Mouse (Mus musculus) embryonic facial prominence, embryonic 11.5 days (tissue): ENCODE results near the gene Olfr692. TPM values are rescaled to one million over a fixed set of nuclear protein-coding genes. Genes with fewer than 3 reads are reported as not detected.
"Not testable (repeated sequence)": the region's sequence is repeated elsewhere in the genome, so short reads cannot be mapped to it uniquely, and the experiment has no call there.

Source experiments
- ATAC-seq: fragments of 200-750 bp; cut with Nextera tagmentation; replicated peaks from 2 replicates; pipeline ENCODE4 v1.8.0; 2017; ENCODE audit warnings: low read depth; ENCODE audit not compliant: insufficient number of reproducible peaks, low FRiP score, low TSS enrichment
- DNase-seq: peaks from one replicate; pipeline ENCODE4 v3.0.0-alpha.2; 2015; ENCODE audit warnings: low spot score
- H3K27ac ChIP-seq: fragments of 300-500 bp; sonication (generic); replicated peaks from 2 replicates; pipeline ENCODE4 v1.5.1; 2014; ENCODE audit warnings: mild to moderate bottlenecking, low read depth, low read length, control low read depth
- H3K27me3 ChIP-seq: fragments of 300-500 bp; sonication (generic); 2 replicates; pipeline ENCODE4 v1.6.1; 2014; ENCODE audit warnings: mild to moderate bottlenecking, low read length, moderate library complexity, mixed read lengths; ENCODE audit not compliant: control insufficient read depth, insufficient read depth
- H3K36me3 ChIP-seq: fragments of 300-500 bp; sonication (generic); replicated peaks from 2 replicates; pipeline ENCODE4 v1.6.1; 2014; ENCODE audit warnings: low read depth, mild to moderate bottlenecking, low read length, moderate library complexity, mixed read lengths; ENCODE audit not compliant: control insufficient read depth, insufficient read depth
- H3K4me1 ChIP-seq: fragments of 300-500 bp; sonication (generic); 2 replicates; pipeline ENCODE4 v1.6.1; 2014; ENCODE audit warnings: low read length, mixed read lengths; ENCODE audit not compliant: control insufficient read depth, insufficient read depth
- H3K4me2 ChIP-seq: fragments of 300-500 bp; sonication (generic); 2 replicates; pipeline ENCODE4 v1.6.1; 2014; ENCODE audit warnings: low read depth, mild to moderate bottlenecking, control low read depth, low read length, moderate library complexity
- H3K4me3 ChIP-seq: fragments of 300-500 bp; sonication (generic); 2 replicates; pipeline ENCODE4 v1.5.1; 2014; ENCODE audit warnings: low read depth, low read length, control low read depth
- H3K9ac ChIP-seq: fragments of 300-500 bp; sonication (generic); replicated peaks from 2 replicates; pipeline ENCODE4 v1.6.1; 2014; ENCODE audit warnings: mild to moderate bottlenecking, control low read depth, low read length
- H3K9me3 ChIP-seq: fragments of 300-500 bp; sonication (generic); replicated peaks from 2 replicates; pipeline ENCODE4 v1.6.1; 2016; ENCODE audit warnings: mild to moderate bottlenecking, low read length, inconsistent platforms, mixed read lengths; ENCODE audit not compliant: control insufficient read depth
- WGBS: fragments of 180-500 bp; shearing (Covaris S2); extraction: QIAGEN DNeasy Blood & Tissue Kit; methylation state at CpG from one replicate; pipeline ENCODE4 v1.1.7; 2014; 5-methylcytosine and 5-hydroxymethylcytosine counted together
- polyA plus RNA-seq: library from polyadenylated mRNA; unstranded; fragments of >200 nt; fragmentation: Nextera tagmentation; extraction: Ambion mirVana; gene quantifications from 2 replicates; pipeline ENCODE4 v1.2.1, GENCODE M21; 2014

The Olfr692 gene
- polyA plus RNA-seq, 1 experiment from 2014 or later, result not detected

- H3K9me3 ChIP-seq, result no peaks in the 10 kb centered on the region
- H3K4me3 ChIP-seq, result no peak overlapping the region
- no peak for ATAC-seq
Observed at GRCm38 (mm10) chr7:105406322-105406721, 38.3 kb downstream of the Olfr692 start.

DNA sequence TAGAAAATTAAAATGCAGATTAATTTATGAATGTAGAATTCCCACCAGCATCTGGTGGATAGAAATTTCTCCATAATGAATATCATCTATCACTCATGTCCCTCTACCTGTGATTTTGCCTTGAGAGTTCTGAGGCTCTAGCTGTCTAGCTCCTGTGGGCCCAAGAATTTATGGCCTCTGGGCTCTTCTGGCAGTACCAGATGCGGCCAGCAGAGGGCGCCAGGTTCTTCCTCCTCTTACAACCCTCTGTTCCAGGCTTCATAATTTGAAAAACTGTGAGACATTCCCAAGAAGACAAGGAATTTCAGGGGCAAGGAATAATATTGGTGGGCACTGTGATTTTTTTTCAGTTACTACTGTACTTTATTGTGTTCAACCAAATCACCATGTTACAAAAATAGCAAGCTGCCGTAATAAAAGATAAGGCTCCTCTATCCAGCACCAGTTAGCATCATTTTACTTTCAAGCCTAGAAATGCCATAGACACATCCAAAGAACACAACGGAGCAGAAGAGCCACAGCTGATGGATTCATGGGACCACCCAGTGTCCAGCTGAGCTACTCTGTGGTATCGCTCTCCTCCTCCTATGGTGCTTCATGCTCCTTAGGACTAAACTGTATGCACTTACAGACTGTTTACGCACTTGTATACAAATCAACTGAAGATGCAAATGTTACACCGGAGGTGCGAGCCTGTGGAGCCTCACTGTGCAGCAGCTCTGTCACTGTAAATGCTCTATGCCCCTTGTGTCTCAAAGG, 44.0 kb downstream of the Olfr692 start:
- DNase-seq (peak; percentile 78), ATAC-seq (peak; percentile 56; the same call in 1 of the 2 replicates)
- H3K4me3 ChIP-seq, H3K4me2 ChIP-seq, H3K27me3 ChIP-seq, H3K9me3 ChIP-seq, H3K27ac ChIP-seq, H3K4me1 ChIP-seq, H3K36me3 ChIP-seq, H3K9ac ChIP-seq: not testable (repeated sequence)
- 60% methylated on average over 8 of the region's 8 CpGs for whole genome bisulfite sequencing

More at GRCm38 (mm10) chr7:105406322-105406721, 38.3 kb downstream of the Olfr692 start:
- H3K4me1 ChIP-seq, result no peaks in the 10 kb centered on the region
- WGBS, result 65% methylated on average over 1 of the region's 1 CpGs
- H3K4me2 ChIP-seq, result no peak overlapping the region
- no peak for DNase-seq
- no peaks in the 10 kb centered on the region for H3K27me3 ChIP-seq
- no peak overlapping the region for H3K27ac ChIP-seq
- H3K36me3 ChIP-seq, result no peaks in the 10 kb centered on the region
- H3K9ac ChIP-seq, result no peak overlapping the region

DNA sequence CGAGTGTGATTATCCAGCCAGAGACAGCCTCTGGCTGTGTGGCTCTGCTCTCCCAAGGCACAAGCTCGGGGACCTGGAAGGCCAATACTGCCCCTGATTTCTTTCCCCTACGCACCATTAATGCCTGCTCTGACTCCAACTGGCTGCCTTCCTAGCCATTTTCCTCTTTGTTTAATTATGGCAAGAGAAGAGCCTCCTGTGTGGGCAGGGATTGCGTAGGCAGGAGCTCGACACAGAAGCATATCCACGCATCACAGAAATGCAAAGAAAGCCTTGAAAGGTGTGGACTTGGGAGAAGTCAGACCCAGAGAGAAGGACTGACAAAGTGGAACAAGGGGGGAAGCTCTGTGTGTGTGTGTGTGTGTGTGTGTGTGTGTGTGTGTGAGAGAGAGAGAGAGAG, 46.4 kb downstream of the Olfr692 start:
- Histone ChIP-seq H3K36me3 (no peaks in the 10 kb centered on the region), H3K27me3 (no peaks in the 10 kb centered on the region), H3K4me2 (no peak overlapping the region), H3K9ac (no peak overlapping the region), H3K27ac (no peak overlapping the region), H3K4me1 (no peaks in the 10 kb centered on the region), H3K4me3 (no peak overlapping the region), H3K9me3 (no peaks in the 10 kb centered on the region)
- WGBS, result 53% methylated on average over 6 of the region's 6 CpGs
- no peak for ATAC-seq
- no peak for DNase-seq

- H3K27ac ChIP-seq, result no peak overlapping the region
- H3K4me1 ChIP-seq, result no peaks in the 10 kb centered on the region
- no peaks in the 10 kb centered on the region for H3K9me3 ChIP-seq
- H3K4me3 ChIP-seq, result no peak overlapping the region
- no peak overlapping the region for H3K9ac ChIP-seq
- ATAC-seq (no peak), DNase-seq (no peak)
- 88% methylated on average over 7 of the region's 7 CpGs for WGBS
- no peaks in the 10 kb centered on the region for H3K36me3 ChIP-seq
- H3K4me2 ChIP-seq, result no peak overlapping the region
- H3K27me3 ChIP-seq, result no peaks in the 10 kb centered on the region
Observed at GRCm38 (mm10) chr7:105416529-105416928, 48.5 kb downstream of the Olfr692 start.

DNA sequence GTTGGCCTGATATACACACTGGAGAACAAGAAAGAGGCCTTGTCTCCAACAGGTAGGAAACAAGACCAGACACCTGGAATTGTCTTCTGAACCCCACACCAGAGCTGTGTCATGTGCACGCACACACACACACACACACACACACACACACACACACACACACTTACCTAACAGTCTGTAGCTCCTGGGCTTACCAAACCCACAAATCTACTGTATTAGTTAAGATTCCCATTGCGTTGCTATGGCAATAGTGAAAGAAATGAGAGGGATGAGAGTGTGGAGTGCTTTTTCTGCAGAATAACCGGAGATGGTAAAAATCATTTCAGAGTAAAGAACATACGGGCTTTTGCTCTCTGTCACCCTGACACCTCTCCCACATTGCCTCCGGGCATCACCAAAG, 50.1 kb downstream of the Olfr692 start:
- DNase-seq (no peak), ATAC-seq (no peak)
- WGBS, result 81% methylated on average over 5 of the region's 5 CpGs
- no peak overlapping the region for H3K9ac ChIP-seq
- no peaks in the 10 kb centered on the region for H3K9me3 ChIP-seq
- H3K4me1 ChIP-seq, result no peaks in the 10 kb centered on the region
- no peak overlapping the region for H3K4me2 ChIP-seq
- H3K4me3 ChIP-seq, result no peak overlapping the region
- H3K27ac ChIP-seq, result no peak overlapping the region
- no peaks in the 10 kb centered on the region for H3K27me3 ChIP-seq
- no peaks in the 10 kb centered on the region for H3K36me3 ChIP-seq

Other genes with a start within 250 kb of the Olfr692 start
- gene Olfr683, start 221.2 kb upstream of the Olfr692 start, polyA plus RNA-seq, result not detected in 2 replicates
- gene Olfr684, start 204.6 kb upstream of the Olfr692 start, polyA plus RNA-seq, result not detected in 2 replicates
- not detected in 2 replicates for gene Olfr685, start 182.2 kb upstream of the Olfr692 start, polyA plus RNA-seq
- not detected in 2 replicates for gene Olfr686, start 160.7 kb upstream of the Olfr692 start, polyA plus RNA-seq
- gene Olfr688, start 80.1 kb upstream of the Olfr692 start, polyA plus RNA-seq, result not detected in 2 replicates
- gene Olfr689, start 57.1 kb upstream of the Olfr692 start, polyA plus RNA-seq, result not detected in 2 replicates
- gene Olfr690, start 34.1 kb upstream of the Olfr692 start, polyA plus RNA-seq, result not detected in 2 replicates
- not detected in 2 replicates for gene Olfr691, start 26.0 kb upstream of the Olfr692 start, polyA plus RNA-seq
- gene Gm5901, start 6.8 kb downstream of the Olfr692 start, polyA plus RNA-seq, result not detected in 2 replicates
- 26.7 and 30.3 TPM in 2 replicates for gene Fam160a2, start 31.8 kb downstream of the Olfr692 start, polyA plus RNA-seq
- 0.11 TPM in 1 of 2 replicates, not detected in the other for gene Cnga4, start 36.3 kb downstream of the Olfr692 start, polyA plus RNA-seq
- gene Cckbr, start 57.5 kb downstream of the Olfr692 start, polyA plus RNA-seq, result 0.10 and 0.15 TPM in 2 replicates
- gene Cavin3, start 114.1 kb downstream of the Olfr692 start, polyA plus RNA-seq, result 23.9 and 25.7 TPM in 2 replicates
- gene Smpd1, start 186.1 kb downstream of the Olfr692 start, polyA plus RNA-seq, result 38.5 and 45.2 TPM in 2 replicates
- 59.7 and 68.7 TPM in 2 replicates for gene Apbb1, start 213.4 kb downstream of the Olfr692 start, polyA plus RNA-seq
- 0.14 and 0.59 TPM in 2 replicates for gene Hpx, start 231.9 kb downstream of the Olfr692 start, polyA plus RNA-seq